Comparison of ENCODE assay signal across 8 mouse cellular contexts in the genomic region with DNA sequence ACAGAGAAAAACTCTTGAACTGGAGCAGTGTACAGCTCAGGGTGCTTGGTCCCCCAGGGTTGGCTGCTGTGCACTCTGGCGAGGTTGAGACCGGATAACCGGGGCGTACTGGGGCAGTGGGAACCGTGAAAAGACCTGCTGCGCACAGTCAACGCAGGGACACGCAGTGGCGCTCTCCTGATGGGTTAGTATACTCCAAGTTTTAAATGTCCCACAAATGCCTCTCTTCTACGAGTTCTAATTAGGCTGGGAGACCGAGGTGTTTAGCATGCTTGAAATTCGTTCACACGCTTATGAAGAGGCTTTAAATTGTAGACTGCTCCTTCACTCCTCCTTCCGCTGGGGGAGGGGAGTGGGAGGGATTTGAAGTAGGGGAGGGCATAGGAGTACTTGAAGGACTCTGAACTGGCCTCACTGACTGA. TPM values are rescaled to one million over a fixed set of nuclear protein-coding genes. Genes with fewer than 3 reads are reported as not detected.
DNase-seq lines count a peak whose midpoint lies in the region; ATAC-seq and TF ChIP-seq lines count a peak whose summit lies in the region.

No protein-coding gene starts in this region.

- no peaks in the 10 kb centered on the region for H3K9me3 ChIP-seq in lung, embryonic 16.5 days (ENCODE audit: control insufficient read depth, low read length)

- peak overlapping the region; percentile 75; the same call in 1 of the 2 replicates for H3K27ac ChIP-seq in gastrocnemius, adult 2 months
- no peak overlapping the region for H3K27ac ChIP-seq in bone marrow, adult 2 months (ENCODE audit: control insufficient read depth, insufficient read depth, low read depth, low read length, poor library complexity)
- H3K27ac ChIP-seq in kidney, adult 2 months (ENCODE audit: insufficient read depth, low read depth, low read length): peak overlapping the region; percentile 92
- peak overlapping the region; percentile 83 for H3K27ac ChIP-seq in lung, embryonic 16.5 days (ENCODE audit: low read length)

- DNase-seq in gastrocnemius, adult 2 months: peak; percentile 43
- no peak for DNase-seq in gastrocnemius, postnatal 25 days
- peak; percentile 86 for DNase-seq in kidney, adult 2 months
- DNase-seq in spleen, adult 18-20 months: peak; percentile 19 to 36
- DNase-seq in urinary bladder, postnatal 10 days (ENCODE audit: low spot score): no peak

- peak overlapping the region; percentile 65 for H3K9ac ChIP-seq in lung, embryonic 16.5 days (ENCODE audit: low read length)

- TF ChIP-seq POLR2A in bone marrow, adult 2 months (IDR thresholded peaks at IDR 0.05; ENCODE audit: borderline replicate concordance, control insufficient read depth, low read depth, low read length): no peak
- TF ChIP-seq POLR2A in kidney, adult 2 months (IDR thresholded peaks at IDR 0.05; ENCODE audit: low read depth, low read length): no peak

- peak; percentile 39; the same call in 1 of the 2 replicates for TF ChIP-seq CTCF in gastrocnemius, adult 2 months (IDR thresholded peaks at IDR 0.05)
- no peak for TF ChIP-seq CTCF in bone marrow, adult 2 months (IDR thresholded peaks at IDR 0.05; ENCODE audit: control insufficient read depth, insufficient read depth, low read length)
- 0 out of 2 replicates have a peak, but pooled peaks have one; percentile 8 for TF ChIP-seq CTCF in kidney, adult 2 months (conservative IDR thresholded peaks at IDR 0.05; ENCODE audit: insufficient read depth, insufficient read length, low read depth, low read length)

- H3K27me3 ChIP-seq in kidney, adult 2 months (replicated peaks; ENCODE audit: control insufficient read depth, insufficient read depth, low read length): no peaks in the 10 kb centered on the region
- peaks cover 24% of the 10 kb centered on the region for H3K27me3 ChIP-seq in lung, embryonic 16.5 days (ENCODE audit: control insufficient read depth, insufficient read depth, low read depth, low read length)

- no peaks in the 10 kb centered on the region for H3K36me3 ChIP-seq in kidney, adult 2 months (ENCODE audit: control insufficient read depth, insufficient read depth, low read length)
- H3K36me3 ChIP-seq in lung, embryonic 16.5 days (ENCODE audit: control insufficient read depth, insufficient read depth, low read length): no peaks in the 10 kb centered on the region

- ATAC-seq in granulocyte monocyte progenitor cell, adult 5-6 weeks (replicated peaks; ENCODE audit: poor library complexity, severe bottlenecking): peak; percentile 24
- no peak for ATAC-seq in lung, embryonic 16.5 days (ENCODE audit: low read depth)

- peak overlapping the region; percentile 58 for H3K4me2 ChIP-seq in lung, embryonic 16.5 days (ENCODE audit: low read depth, low read length)

- H3K4me1 ChIP-seq in bone marrow, adult 2 months (ENCODE audit: control insufficient read depth, insufficient read depth, low read length): peaks cover 5% of the 10 kb centered on the region
- H3K4me1 ChIP-seq in kidney, adult 2 months (ENCODE audit: control insufficient read depth, insufficient read depth, low read length): peaks cover 11% of the 10 kb centered on the region; the same call in 1 of the 2 replicates
- peaks cover 27% of the 10 kb centered on the region for H3K4me1 ChIP-seq in lung, embryonic 16.5 days (replicated peaks; ENCODE audit: control insufficient read depth, insufficient read depth, low read length)

- peak overlapping the region; percentile 95 for H3K4me3 ChIP-seq in gastrocnemius, adult 2 months
- H3K4me3 ChIP-seq in bone marrow, adult 2 months (replicated peaks; ENCODE audit: control insufficient read depth, low read depth, low read length): peak overlapping the region; percentile 45
- H3K4me3 ChIP-seq in kidney, adult 2 months (ENCODE audit: insufficient read depth, low read depth, low read length): peak overlapping the region; percentile 23
- peak overlapping the region; percentile 38 for H3K4me3 ChIP-seq in lung, embryonic 16.5 days (ENCODE audit: low read length)

- intact Hi-C loops in gastrocnemius, adult 2 months (cut with DNase I): loop anchor here (1.0 to 5.0 kb wide), 3 partner anchors 180 to 449 kb away; partner anchors contain the start of genes Idh1 and Pikfyve

- WGBS in bone marrow, adult 2 months: 1% methylated on average over 14 of the region's 14 CpGs
- under 1% methylated on average over 14 of the region's 14 CpGs for WGBS in kidney, adult 2 months
- under 1% methylated on average over 14 of the region's 14 CpGs for WGBS in lung, embryonic 16.5 days

RNA-seq across cellular contexts. Expression of gene Fzd5, which starts 1.1 kb away (rescaled TPM):
- total RNA-seq in gastrocnemius, adult 2 months (2021): 1 to 10 TPM; 1.2 to 2.3 TPM
- total RNA-seq in gastrocnemius, postnatal 25 days (2021): 1 to 10 TPM; 1.5 to 2.0 TPM
- 1.6 and 2.1 TPM in 2 replicates for polyA plus RNA-seq in bone marrow, adult 2 months (2011; ENCODE audit: insufficient read depth, insufficient read length, low replicate concordance, missing spikeins)
- total RNA-seq in granulocyte monocyte progenitor cell, adult 5-6 weeks (2014; fragmentation: Nextera tagmentation): 1.2 and 1.6 TPM in 2 replicates
- total RNA-seq in granulocyte monocyte progenitor cell, adult 5-6 weeks (2017): 1.1 and 1.2 TPM in 2 replicates
- 9.7 and 13.8 TPM in 2 replicates for polyA plus RNA-seq in kidney, adult 2 months (2012; rRNA removed)
- polyA plus RNA-seq in lung, embryonic 16.5 days (2015; fragmentation: Nextera tagmentation; extraction: Ambion mirVana): 2.3 and 2.5 TPM in 2 replicates

RNA-seq across cellular contexts. Expression of gene Ccnyl1, which starts 48.4 kb away (rescaled TPM):
- 10 to 100 TPM; 19.7 to 20.5 TPM for total RNA-seq in gastrocnemius, adult 2 months (2021)
- 10 to 100 TPM; 19.7 to 20.5 TPM for total RNA-seq in gastrocnemius, postnatal 25 days (2021)
- polyA plus RNA-seq in bone marrow, adult 2 months (2011; ENCODE audit: insufficient read depth, insufficient read length, low replicate concordance, missing spikeins): 2.8 and 8.6 TPM in 2 replicates
- 7.6 and 7.8 TPM in 2 replicates for total RNA-seq in granulocyte monocyte progenitor cell, adult 5-6 weeks (2014; fragmentation: Nextera tagmentation)
- total RNA-seq in granulocyte monocyte progenitor cell, adult 5-6 weeks (2017): 5.1 and 7.6 TPM in 2 replicates
- polyA plus RNA-seq in kidney, adult 2 months (2012; rRNA removed): 17.0 and 18.7 TPM in 2 replicates
- 3.6 and 3.8 TPM in 2 replicates for polyA plus RNA-seq in lung, embryonic 16.5 days (2015; fragmentation: Nextera tagmentation; extraction: Ambion mirVana)

Comparison
In these comparisons a context has a peak if more than half of its experiments do, and no peak if none do; other contexts are left out.
1. DNase-seq: peak in gastrocnemius, adult 2 months (single experiment), kidney, adult 2 months (single experiment) and spleen, adult 18-20 months (2 of 2); none in gastrocnemius, postnatal 25 days (single experiment) and urinary bladder, postnatal 10 days (single experiment).
2. H3K4me3 ChIP-seq: peak in every context shown above with its lines; median percentile 95 in gastrocnemius, adult 2 months; 45 in bone marrow, adult 2 months; 38 in lung, embryonic 16.5 days; 23 in kidney, adult 2 months.